Comparison of ENCODE assay signal across 9 mouse cellular contexts in genomic region chr8:87831116-87831515, GRCm38 (mm10).
DNase-seq lines count a peak whose midpoint lies in the region; ATAC-seq and TF ChIP-seq lines count a peak whose summit lies in the region.
"Had no signal": no experiment of that assay in that cellular context is flagged by ENCODE, and none has a peak within 500 bp of the region (broad histone marks: within the 10 kb centered on the region; RNA-seq: fewer than 3 reads in every experiment).

No protein-coding gene starts in this region.

- H3K9ac ChIP-seq in kidney, postnatal 0 days (ENCODE audit: low read depth, low read length) = no peak overlapping the region
- 0 out of 2 replicates have a peak overlapping the region, but pooled peaks have one; percentile 3 for H3K9ac ChIP-seq in embryonic facial prominence, embryonic 13.5 days
- no peak overlapping the region for H3K9ac ChIP-seq in neural tube, embryonic 15.5 days (replicated peaks)

- peak; percentile 69 for DNase-seq in kidney, postnatal 0 days (ENCODE audit: low spot score)
- DNase-seq in kidney, postnatal 14 days = no peak
- DNase-seq in limb, embryonic 10.5 days (ENCODE audit: low spot score) = no peak
- DNase-seq: adrenal gland, postnatal 25 days; gastrocnemius, postnatal 14 days had no signal

- peak overlapping the region; percentile 68 for H3K27ac ChIP-seq in kidney, postnatal 0 days
- peak overlapping the region; percentile 62; the same call in 1 of the 2 replicates for H3K27ac ChIP-seq in embryonic facial prominence, embryonic 13.5 days
- H3K27ac ChIP-seq in limb, embryonic 10.5 days = peak overlapping the region; percentile 91
- peak overlapping the region; percentile 59; the same call in 1 of the 2 replicates for H3K27ac ChIP-seq in neural tube, embryonic 15.5 days (replicated peaks)

- no peak overlapping the region for H3K4me3 ChIP-seq in kidney, postnatal 0 days (replicated peaks; ENCODE audit: low read depth, low read length)
- H3K4me3 ChIP-seq in embryonic facial prominence, embryonic 13.5 days = no peak overlapping the region
- peak overlapping the region; percentile 31 for H3K4me3 ChIP-seq in limb, embryonic 10.5 days
- no peak overlapping the region for H3K4me3 ChIP-seq in neural tube, embryonic 15.5 days (replicated peaks)

- WGBS in kidney, postnatal 0 days = 13% methylated on average over 9 of the region's 9 CpGs
- WGBS in embryonic facial prominence, embryonic 13.5 days = 16% methylated on average over 9 of the region's 9 CpGs
- 3% methylated on average over 9 of the region's 9 CpGs for WGBS in limb, embryonic 10.5 days
- 6% methylated on average over 9 of the region's 9 CpGs for WGBS in neural tube, embryonic 15.5 days

- ATAC-seq in kidney, postnatal 0 days (replicated peaks; ENCODE audit: low FRiP score, low read depth) = 0 out of 2 replicates have a peak, but pooled peaks have one; percentile 11
- ATAC-seq in embryonic facial prominence, embryonic 13.5 days (ENCODE audit: insufficient number of reproducible peaks, insufficient read depth, low FRiP score, low TSS enrichment, low read depth) = no peak
- ATAC-seq in neural tube, embryonic 15.5 days (ENCODE audit: low FRiP score) = no peak
- no peak for ATAC-seq in cerebellum, adult (ENCODE audit: insufficient number of reproducible peaks, low FRiP score, low TSS enrichment)
- no peak for ATAC-seq in erythroblast, adult 5-6 weeks (replicated peaks; ENCODE audit: low FRiP score, poor library complexity, severe bottlenecking)

- H3K9me3 ChIP-seq in kidney, postnatal 0 days (replicated peaks; ENCODE audit: low read length) = no peaks in the 10 kb centered on the region
- no peaks in the 10 kb centered on the region for H3K9me3 ChIP-seq in embryonic facial prominence, embryonic 13.5 days
- H3K9me3 ChIP-seq in limb, embryonic 10.5 days (replicated peaks) = no peaks in the 10 kb centered on the region
- no peaks in the 10 kb centered on the region for H3K9me3 ChIP-seq in neural tube, embryonic 15.5 days (replicated peaks)

- H3K36me3 ChIP-seq in kidney, postnatal 0 days (ENCODE audit: insufficient read depth, low read length) = no peaks in the 10 kb centered on the region
- H3K36me3 ChIP-seq in embryonic facial prominence, embryonic 13.5 days = 0 out of 2 replicates have a peak, but pooled peaks cover 4% of the 10 kb centered on the region
- peaks cover 12% of the 10 kb centered on the region for H3K36me3 ChIP-seq in limb, embryonic 10.5 days
- no peaks in the 10 kb centered on the region for H3K36me3 ChIP-seq in neural tube, embryonic 15.5 days

- H3K4me1 ChIP-seq in kidney, postnatal 0 days (replicated peaks; ENCODE audit: insufficient read depth, low read length) = peaks cover 32% of the 10 kb centered on the region
- H3K4me1 ChIP-seq in embryonic facial prominence, embryonic 13.5 days = peaks cover 66% of the 10 kb centered on the region
- H3K4me1 ChIP-seq in limb, embryonic 10.5 days = peaks cover 89% of the 10 kb centered on the region
- peaks cover 60% of the 10 kb centered on the region for H3K4me1 ChIP-seq in neural tube, embryonic 15.5 days

- H3K27me3 ChIP-seq in kidney, postnatal 0 days (ENCODE audit: insufficient read depth, low read length) = no peaks in the 10 kb centered on the region
- H3K27me3 ChIP-seq in embryonic facial prominence, embryonic 13.5 days = no peaks in the 10 kb centered on the region
- H3K27me3 ChIP-seq in limb, embryonic 10.5 days (ENCODE audit: low read depth, poor library complexity, severe bottlenecking) = no peaks in the 10 kb centered on the region
- H3K27me3 ChIP-seq in neural tube, embryonic 15.5 days (replicated peaks) = no peaks in the 10 kb centered on the region

- no peak overlapping the region for H3K4me2 ChIP-seq in kidney, postnatal 0 days (ENCODE audit: low read length)
- H3K4me2 ChIP-seq in embryonic facial prominence, embryonic 13.5 days = no peak overlapping the region
- H3K4me2 ChIP-seq in neural tube, embryonic 15.5 days = no peak overlapping the region

- TF ChIP-seq CTCF in kidney, postnatal 0 days (IDR thresholded peaks at IDR 0.05; ENCODE audit: low read depth) = no peak
